Mouse (Mus musculus) ovary, adult 18-20 months (tissue): ENCODE measurements around the gene Fkbp5.
A peak's percentile ranks its signal among the peaks of the same experiment; 100 is the strongest.

Experiments used
- DNase-seq: peaks from one replicate; pipeline ENCODE4 v3.0.0; 2022; ENCODE audit warnings: low spot score, mixed read lengths

Gene Fkbp5

GRCm38 (mm10) chr17:28502196-28502821 is 15.0 kb downstream of the Fkbp5 start:
- DNase-seq, result peak; percentile 75

GRCm38 (mm10) chr17:28500465-28500864 is 16.9 kb downstream of the Fkbp5 start:
- no peak for DNase-seq

DNA sequence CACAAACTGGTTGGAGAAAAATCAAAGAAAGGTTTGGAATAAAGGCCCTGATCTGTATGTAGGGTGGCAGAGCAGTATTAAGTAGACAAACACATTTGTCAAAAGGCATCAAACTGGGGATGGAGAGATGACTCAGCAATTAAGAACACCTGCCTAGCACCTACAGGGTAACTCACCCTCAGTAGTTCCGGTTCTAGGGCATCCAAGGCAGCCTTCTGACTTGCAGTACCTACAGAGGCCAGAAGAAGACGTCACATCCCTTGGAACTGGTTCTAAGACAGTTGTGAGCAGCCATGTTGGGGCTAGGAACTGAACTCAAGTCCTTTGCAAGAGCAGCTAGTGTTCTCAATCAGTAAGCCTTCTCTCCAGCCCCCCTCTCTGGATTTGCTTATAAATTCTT is 18.1 kb downstream of the Fkbp5 start:
- no peak for DNase-seq

DNA sequence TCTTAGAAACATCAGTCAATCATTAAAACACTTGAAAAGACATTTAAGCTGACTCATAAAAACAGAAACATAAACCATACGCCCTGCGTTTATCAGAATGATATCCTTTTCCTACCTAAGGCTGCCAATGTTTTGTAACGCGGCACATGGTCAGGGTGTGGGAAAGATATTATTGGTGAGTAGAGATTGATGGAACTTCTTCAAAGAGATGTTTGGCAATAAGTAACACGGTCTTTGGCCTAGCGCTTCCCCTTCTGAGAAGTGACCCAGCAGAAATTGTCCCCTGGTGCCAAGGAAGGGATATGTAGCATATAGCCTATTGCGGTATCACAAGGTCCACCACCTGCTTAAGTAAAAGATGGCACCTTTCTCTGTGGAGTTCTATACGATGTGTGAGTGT is 21.5 kb downstream of the Fkbp5 start:
- no peak for DNase-seq

DNA sequence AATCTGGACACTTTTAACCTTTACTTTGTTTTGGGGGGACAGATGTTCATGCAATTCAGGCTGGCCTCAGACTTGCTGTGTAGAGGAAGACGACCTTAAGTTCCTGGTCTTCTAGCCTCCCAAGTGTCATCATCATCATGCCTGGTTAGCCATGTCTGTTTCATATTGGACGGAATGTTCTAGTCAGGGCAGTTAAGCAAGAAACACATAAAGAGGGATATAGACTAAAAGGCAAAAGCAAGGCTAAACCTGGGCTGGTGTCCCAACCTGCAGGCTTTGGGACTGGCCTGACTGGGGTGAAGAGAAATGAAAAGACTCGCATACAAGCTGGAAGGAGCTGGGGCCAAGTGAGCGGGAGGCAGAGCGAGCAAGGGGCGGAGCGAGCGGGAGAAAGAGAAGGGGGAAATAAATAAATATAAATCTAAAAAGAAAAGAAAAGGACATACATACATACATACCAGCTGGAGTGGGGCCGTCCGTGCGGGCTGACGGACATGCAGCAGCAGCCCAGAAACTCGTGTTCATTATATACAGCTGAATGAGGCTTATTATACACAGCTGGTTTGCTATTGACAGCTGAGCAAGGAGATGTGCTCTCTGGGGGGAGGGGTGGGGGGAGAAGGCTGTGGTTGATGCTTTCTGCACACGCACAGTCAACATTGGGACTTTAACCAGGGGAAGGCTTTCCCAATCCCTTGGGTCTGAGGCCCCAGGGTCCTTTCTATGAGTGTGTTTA is 26.1 kb downstream of the Fkbp5 start:
- no peak for DNase-seq

- DNase-seq, result no peak
Measured at GRCm38 (mm10) chr17:28488258-28489013, 28.9 kb downstream of the Fkbp5 start.

DNA sequence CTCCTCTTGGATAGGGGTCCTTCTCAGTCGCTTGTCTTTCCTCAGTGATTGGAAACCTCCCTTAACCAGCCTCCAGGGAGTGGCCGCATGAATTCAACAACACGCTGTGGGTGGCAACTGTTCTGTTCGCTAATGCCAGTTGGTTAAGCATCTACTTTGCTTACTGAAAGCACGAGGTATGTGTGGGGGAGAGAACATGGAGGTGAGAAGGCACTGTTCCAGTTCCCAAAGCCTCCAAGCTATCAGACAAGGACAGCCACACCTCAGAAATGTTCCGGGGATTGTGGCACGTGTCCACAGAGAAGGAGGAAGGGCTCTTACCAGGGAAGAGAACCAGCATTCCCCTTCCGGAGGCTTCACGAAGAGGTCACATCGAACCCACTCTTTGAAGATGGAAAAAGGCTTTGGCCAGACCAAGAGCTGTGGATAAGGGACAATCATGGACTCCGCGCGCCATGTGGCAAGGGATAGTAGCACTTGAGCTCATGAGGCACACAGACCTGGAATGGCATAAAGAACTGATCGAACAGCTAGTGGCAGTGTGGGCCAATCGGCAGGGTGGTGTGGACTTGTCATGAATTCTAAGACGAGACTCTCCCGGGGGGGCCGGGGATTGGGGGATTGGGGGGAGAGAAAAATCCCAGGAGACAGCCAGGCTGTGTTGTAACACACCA is 29.6 kb downstream of the Fkbp5 start:
- no peak for DNase-seq

- DNase-seq, result no peak
Measured at GRCm38 (mm10) chr17:28486720-28487119, 30.6 kb downstream of the Fkbp5 start.

DNA sequence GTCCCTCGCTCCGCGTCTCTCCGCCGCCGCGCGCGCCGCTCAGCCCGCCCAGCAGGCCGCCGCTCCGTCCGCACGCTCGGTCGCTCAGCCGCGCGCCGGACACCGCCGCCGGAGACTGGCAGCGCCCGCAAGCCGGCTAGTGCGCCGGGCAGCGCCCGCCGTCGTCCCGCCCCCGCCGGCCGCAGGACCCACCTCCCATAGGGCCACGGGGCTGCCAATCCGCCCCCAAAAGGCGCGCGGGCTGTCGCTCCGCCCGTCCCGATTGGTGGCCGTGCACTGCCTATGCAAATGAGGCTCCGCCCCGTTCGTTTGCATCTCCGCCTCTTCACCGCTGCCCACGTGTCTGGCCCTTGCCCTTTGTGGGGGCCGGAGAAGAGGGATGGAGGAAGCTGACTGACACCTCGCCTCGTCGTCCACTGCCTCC is 31.3 kb downstream of the Fkbp5 start:
- peak; percentile 98 for DNase-seq

- peak; percentile 33 for DNase-seq
Measured at GRCm38 (mm10) chr17:28485446-28485948, 31.8 kb downstream of the Fkbp5 start.

- no peak for DNase-seq
Measured at GRCm38 (mm10) chr17:28484704-28485445, 32.5 kb downstream of the Fkbp5 start.

- no peak for DNase-seq
Measured at GRCm38 (mm10) chr17:28477421-28477820, 39.9 kb downstream of the Fkbp5 start.

GRCm38 (mm10) chr17:28476441-28476840 is 40.9 kb downstream of the Fkbp5 start:
- no peak for DNase-seq

DNA sequence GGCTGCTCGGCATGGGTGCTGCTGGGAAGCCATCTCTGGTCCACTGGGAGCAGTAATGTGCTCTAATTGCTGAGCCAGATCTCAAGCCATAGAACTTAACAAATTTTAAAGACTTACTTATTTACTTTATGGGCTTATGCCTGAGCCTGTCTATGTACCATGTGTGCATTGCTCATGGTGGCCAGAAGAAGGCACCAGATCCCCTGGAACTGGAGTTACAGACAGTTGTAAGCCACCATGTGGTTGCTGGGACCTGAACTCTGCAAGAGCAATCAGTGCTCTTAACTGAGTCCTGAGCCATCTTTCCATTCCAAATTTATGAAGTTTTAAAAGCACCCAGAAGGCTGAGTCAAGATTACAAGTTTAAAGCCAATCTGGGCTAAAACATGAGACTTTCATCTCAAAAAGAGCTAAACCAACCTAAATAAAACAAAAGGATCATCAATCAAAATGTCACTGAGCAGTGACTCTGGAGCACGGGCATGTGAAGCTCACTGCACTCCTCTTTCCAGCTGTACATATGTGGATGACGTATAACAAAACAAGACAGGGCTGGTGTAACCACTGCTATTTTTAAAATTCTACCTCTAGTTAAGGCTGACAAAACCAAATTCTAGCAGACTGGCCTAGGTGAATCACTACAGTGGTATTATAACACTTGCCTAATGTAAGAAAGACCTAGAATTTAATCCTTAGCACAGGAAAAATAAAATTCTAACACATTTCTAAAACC is 41.6 kb downstream of the Fkbp5 start:
- no peak for DNase-seq

- peak; percentile 42 for DNase-seq
Measured at GRCm38 (mm10) chr17:28472696-28473095, 44.6 kb downstream of the Fkbp5 start.

GRCm38 (mm10) chr17:28470876-28471275 is 46.5 kb downstream of the Fkbp5 start:
- no peak for DNase-seq

DNA sequence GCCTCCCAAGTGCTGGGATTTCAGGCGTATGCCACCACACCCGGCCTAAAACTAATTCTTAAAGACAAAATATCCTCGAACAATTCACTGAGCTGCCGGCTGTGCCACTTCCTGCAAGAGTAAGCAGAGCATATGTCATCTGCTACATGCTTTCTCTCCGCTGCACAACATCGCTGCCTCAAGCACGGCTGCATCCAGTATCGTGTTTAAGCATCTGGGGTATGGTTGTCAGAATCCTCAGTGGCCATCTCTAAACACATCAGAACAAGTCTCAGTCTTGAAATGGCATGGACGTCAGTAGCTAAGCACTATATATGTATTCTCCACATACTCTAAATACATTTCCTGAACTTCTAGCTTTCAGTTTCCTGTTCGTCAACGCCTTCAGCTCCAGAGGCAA is 49.6 kb downstream of the Fkbp5 start:
- DNase-seq, result no peak

GRCm38 (mm10) chr17:28465968-28466367 is 51.4 kb downstream of the Fkbp5 start:
- DNase-seq, result no peak

DNA sequence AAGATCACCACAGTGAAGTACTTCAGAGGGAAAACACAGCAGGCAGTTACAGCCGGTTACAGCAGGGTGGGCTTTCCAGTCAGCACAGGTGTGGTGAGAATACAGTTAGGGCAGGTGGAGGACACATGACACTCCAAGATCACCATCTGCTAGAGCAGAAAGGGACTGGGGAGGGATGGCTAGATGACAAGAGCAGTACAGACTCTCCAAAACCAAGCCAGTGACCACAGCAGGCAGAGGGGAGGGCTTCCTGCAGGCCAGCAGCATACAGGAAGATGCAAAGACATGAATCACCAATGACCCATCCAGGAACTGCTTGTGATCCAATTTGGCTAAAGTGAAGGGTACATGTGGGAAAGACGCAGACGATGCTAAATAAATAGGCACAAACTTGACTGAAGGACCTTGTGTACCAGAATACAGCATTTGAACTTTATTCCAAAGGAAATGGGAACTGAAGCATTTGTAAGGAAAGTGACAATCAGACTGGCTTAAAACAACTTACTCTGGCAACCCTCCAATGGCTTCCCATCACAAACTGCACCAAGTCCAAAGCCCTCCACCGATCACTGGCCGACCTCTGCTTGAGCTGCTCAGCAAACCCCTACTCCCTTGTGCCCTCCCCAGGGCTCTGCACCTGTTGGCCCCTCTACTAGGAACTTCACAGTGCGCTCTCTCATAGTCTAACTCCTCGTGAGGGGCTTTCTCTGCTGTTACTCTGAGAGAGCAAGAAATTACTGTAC is 53.5 kb downstream of the Fkbp5 start:
- DNase-seq, result no peak

- DNase-seq, result no peak
Measured at GRCm38 (mm10) chr17:28460388-28460787, 56.9 kb downstream of the Fkbp5 start.
